Mouse (Mus musculus) limb, embryonic 11.5 days (tissue): ENCODE results near the gene Accs. TPM values are rescaled to one million over a fixed set of nuclear protein-coding genes. Genes with fewer than 3 reads are reported as not detected.

Source experiments
- ATAC-seq: fragments of 200-750 bp; cut with Nextera tagmentation; 2 replicates; pipeline ENCODE4 v1.8.0; 2017; ENCODE audit warnings: low read depth; ENCODE audit not compliant: insufficient number of reproducible peaks, low FRiP score, low TSS enrichment
- DNase-seq: peaks from one replicate; pipeline ENCODE4 v3.0.0-alpha.2; 2015; ENCODE audit warnings: low spot score
- H3K27ac ChIP-seq: fragments of 300-500 bp; sonication (generic); replicated peaks from 2 replicates; pipeline ENCODE4 v1.5.1; 2014; ENCODE audit warnings: low read depth, mild to moderate bottlenecking, low read length
- H3K27me3 ChIP-seq: fragments of 300-500 bp; sonication (generic); 2 replicates; pipeline ENCODE4 v1.6.1; 2014; ENCODE audit warnings: mild to moderate bottlenecking, low read length, mixed read lengths; ENCODE audit not compliant: control insufficient read depth, insufficient read depth
- H3K36me3 ChIP-seq: fragments of 300-500 bp; sonication (generic); 2 replicates; pipeline ENCODE4 v1.6.1; 2014; ENCODE audit warnings: mild to moderate bottlenecking, low read length, moderate library complexity, mixed read lengths; ENCODE audit not compliant: control insufficient read depth, insufficient read depth
- H3K4me1 ChIP-seq: fragments of 300-500 bp; sonication (generic); 2 replicates; pipeline ENCODE4 v1.6.1; 2014; ENCODE audit warnings: low read length, mixed read lengths; ENCODE audit not compliant: control insufficient read depth, insufficient read depth
- H3K4me2 ChIP-seq: fragments of 300-500 bp; sonication (generic); 2 replicates; pipeline ENCODE4 v1.6.1; 2014; ENCODE audit warnings: low read depth, mild to moderate bottlenecking, moderate library complexity; ENCODE audit not compliant: severe bottlenecking
- H3K4me3 ChIP-seq: fragments of 300-500 bp; sonication (generic); 2 replicates; pipeline ENCODE4 v1.5.1; 2014; ENCODE audit warnings: low read depth, low read length
- H3K9ac ChIP-seq: fragments of 300-500 bp; sonication (generic); 2 replicates; pipeline ENCODE4 v1.6.1; 2014; ENCODE audit warnings: mild to moderate bottlenecking, low read length
- H3K9me3 ChIP-seq: fragments of 300-500 bp; sonication (generic); 2 replicates; pipeline ENCODE4 v1.6.1; 2016; ENCODE audit warnings: low read length; ENCODE audit not compliant: control insufficient read depth
- WGBS: fragments of 180-500 bp; shearing (Covaris S2); extraction: QIAGEN DNeasy Blood & Tissue Kit; methylation state at CpG from one replicate; pipeline ENCODE4 v1.1.7; 2014; 5-methylcytosine and 5-hydroxymethylcytosine counted together
- polyA plus RNA-seq: library from polyadenylated mRNA; unstranded; fragments of >200 nt; fragmentation: Nextera tagmentation; extraction: Ambion mirVana; gene quantifications from 2 replicates; pipeline ENCODE4 v1.2.1, GENCODE M21; 2014

The Accs gene
- polyA plus RNA-seq = 9.0 and 10.4 TPM in 2 replicates

DNA sequence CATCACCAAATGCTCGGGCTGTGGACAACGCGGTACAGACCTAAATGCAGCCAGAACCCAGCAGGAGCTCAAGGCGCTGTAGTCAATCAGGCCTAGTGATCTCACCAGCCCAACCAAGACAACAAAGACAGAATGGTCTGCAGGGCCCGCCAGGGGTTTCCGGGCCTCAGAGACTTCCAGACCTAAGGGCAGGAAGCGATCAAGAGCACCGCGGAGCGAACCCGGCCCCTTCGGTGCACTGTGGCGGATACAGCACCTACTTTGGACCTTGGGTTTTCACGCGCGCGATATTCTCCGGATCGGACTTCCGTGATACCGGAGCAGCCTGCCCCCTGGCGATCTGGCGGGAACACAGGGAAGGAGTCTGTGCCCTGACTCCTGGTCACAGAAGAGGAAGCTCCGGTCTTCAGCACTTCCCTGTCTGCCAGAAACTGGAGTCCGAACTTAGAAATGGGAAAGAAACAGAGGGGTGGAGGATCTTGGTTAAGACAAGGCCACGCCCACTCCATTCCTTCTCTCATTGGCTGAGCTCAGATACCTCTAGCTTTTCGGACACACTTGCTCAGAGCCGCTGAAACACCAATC lies at the start of gene Accs:
Gene Accs, minus strand, starts transcription at position 439 of the 585 bp plus-strand sequence.
- under 1% methylated on average over 28 of the region's 28 CpGs for WGBS
- Histone ChIP-seq H3K4me2 (peak within 1 kb of the TSS; percentile 51), H3K27ac (peak within 1 kb of the TSS; percentile 16; the same call in 1 of the 2 replicates), H3K9ac (peak within 1 kb of the TSS; percentile 76), H3K9me3 (no peaks in the 10 kb centered on the region), H3K27me3 (no peaks in the 10 kb centered on the region), H3K4me3 (peak within 1 kb of the TSS; percentile 51), H3K36me3 (no peaks in the 10 kb centered on the region), H3K4me1 (peaks cover 9% of the 10 kb centered on the region)
- peak; percentile 65 for ATAC-seq
- peak; percentile 82 for DNase-seq

DNA sequence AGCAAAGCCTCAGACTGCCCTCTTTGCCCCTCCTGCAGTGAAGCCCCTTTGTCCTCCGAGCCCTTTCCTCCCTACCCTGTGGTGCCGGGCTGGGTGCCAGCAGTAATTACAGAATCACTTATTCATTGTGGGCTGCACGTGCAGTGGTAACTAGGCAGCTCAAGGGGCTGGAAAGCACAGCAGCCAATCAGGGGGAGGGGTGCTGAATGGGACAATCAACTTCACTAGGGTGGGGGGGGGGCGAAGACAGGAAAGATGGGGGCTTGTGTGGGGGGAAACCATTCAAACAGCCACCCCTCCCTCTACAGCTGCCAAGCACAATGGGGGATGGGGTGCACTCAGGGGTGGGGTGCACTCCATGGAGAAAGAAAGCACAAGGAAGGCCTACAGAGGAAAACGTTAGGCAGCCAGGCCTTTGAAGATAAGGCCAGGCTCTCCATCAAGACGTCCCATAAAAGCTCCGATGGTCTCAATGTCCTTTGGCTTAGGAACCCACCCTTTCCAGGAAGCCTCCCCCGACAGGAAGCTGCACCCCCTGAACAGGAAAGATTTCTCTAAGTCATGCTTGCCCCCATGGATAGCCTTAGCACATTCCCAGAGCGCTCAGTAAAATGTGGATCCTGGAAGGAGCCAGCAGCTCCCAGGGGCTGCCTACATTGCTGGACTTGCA lies 42.0 kb upstream of the Accs start:
- Histone ChIP-seq H3K4me2 (no peak overlapping the region), H3K9me3 (no peaks in the 10 kb centered on the region), H3K27ac (no peak overlapping the region), H3K9ac (no peak overlapping the region), H3K36me3 (no peaks in the 10 kb centered on the region), H3K4me1 (no peaks in the 10 kb centered on the region), H3K27me3 (no peaks in the 10 kb centered on the region), H3K4me3 (no peak overlapping the region)
- ATAC-seq (peak; percentile 76), DNase-seq (peak; percentile 57)
- 19% methylated on average over 9 of the region's 9 CpGs for WGBS

DNA sequence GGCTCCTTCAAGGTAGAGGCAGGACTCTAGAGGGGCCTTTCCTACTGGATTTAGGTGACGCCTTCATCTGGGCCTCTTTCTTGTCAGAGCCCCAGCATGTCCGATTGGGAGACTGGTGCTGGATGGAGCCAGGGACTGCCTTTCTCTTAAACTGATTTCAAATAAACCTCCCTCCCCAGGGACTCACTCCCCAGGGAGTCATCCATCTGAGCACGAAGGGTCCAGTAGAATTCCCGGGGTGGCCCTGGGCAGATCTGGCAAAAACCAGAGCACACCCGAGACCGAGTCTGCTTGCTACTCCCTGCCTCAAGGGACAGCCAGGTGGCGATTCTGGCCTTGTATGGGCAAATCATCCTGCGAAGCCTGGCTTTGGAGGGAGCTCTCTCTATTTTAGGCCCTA lies 40.4 kb upstream of the Accs start:
- no peak overlapping the region for H3K27ac ChIP-seq
- no peak overlapping the region for H3K9ac ChIP-seq
- no peak overlapping the region for H3K4me2 ChIP-seq
- H3K27me3 ChIP-seq = no peaks in the 10 kb centered on the region
- H3K9me3 ChIP-seq = no peaks in the 10 kb centered on the region
- 80% methylated on average over 8 of the region's 8 CpGs for WGBS
- no peak overlapping the region for H3K4me3 ChIP-seq
- no peak for ATAC-seq
- no peak for DNase-seq
- H3K36me3 ChIP-seq = no peaks in the 10 kb centered on the region
- no peaks in the 10 kb centered on the region for H3K4me1 ChIP-seq

DNA sequence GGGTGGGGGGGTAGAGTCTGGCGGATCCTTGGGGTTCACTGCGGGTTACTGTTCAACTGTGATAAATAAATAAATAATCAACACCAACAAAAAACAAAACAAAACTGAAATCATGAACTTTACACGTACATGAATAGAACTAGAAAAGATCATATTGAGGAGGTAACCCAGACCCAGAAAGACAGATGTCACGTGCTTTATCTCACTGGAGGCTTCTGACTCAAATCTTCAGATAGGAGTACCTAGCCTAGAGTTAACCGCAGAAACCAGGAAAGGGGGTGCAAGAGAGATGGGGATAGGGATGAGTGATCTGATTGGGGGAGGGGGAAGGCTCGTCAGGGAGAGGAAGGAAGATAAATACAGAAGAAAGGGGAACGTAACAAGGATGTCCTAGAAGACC lies 39.3 kb upstream of the Accs start:
- WGBS = 86% methylated on average over 7 of the region's 7 CpGs
- H3K4me3 ChIP-seq = no peak overlapping the region
- no peak overlapping the region for H3K27ac ChIP-seq
- DNase-seq (no peak), ATAC-seq (no peak)
- no peaks in the 10 kb centered on the region for H3K4me1 ChIP-seq
- H3K27me3 ChIP-seq = no peaks in the 10 kb centered on the region
- no peak overlapping the region for H3K9ac ChIP-seq
- no peak overlapping the region for H3K4me2 ChIP-seq
- H3K9me3 ChIP-seq = no peaks in the 10 kb centered on the region
- H3K36me3 ChIP-seq = no peaks in the 10 kb centered on the region

DNA sequence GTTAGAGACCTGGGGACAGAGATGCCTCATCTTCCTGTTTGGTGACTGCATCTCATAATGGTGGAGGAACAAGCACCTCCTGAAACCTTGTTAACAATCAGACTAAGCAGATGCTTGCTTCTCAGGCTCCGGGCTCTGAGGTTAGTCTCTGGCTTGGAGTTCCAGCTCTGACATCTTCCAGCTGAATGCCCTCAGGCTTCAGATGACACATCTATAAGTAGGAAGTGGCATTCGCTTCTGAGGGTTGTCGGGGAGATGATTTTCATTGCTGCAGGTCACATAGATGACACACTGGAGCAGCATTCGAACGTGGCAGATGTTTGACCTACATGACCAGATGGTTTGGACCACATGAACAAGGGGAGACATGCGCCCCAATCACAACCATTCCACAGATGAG lies 38.6 kb upstream of the Accs start:
- WGBS = 88% methylated on average over 6 of the region's 6 CpGs
- no peak overlapping the region for H3K4me2 ChIP-seq
- no peak overlapping the region for H3K27ac ChIP-seq
- H3K9ac ChIP-seq = no peak overlapping the region
- no peaks in the 10 kb centered on the region for H3K4me1 ChIP-seq
- H3K9me3 ChIP-seq = no peaks in the 10 kb centered on the region
- no peak overlapping the region for H3K4me3 ChIP-seq
- ATAC-seq = no peak
- no peaks in the 10 kb centered on the region for H3K36me3 ChIP-seq
- DNase-seq = no peak
- H3K27me3 ChIP-seq = no peaks in the 10 kb centered on the region

DNA sequence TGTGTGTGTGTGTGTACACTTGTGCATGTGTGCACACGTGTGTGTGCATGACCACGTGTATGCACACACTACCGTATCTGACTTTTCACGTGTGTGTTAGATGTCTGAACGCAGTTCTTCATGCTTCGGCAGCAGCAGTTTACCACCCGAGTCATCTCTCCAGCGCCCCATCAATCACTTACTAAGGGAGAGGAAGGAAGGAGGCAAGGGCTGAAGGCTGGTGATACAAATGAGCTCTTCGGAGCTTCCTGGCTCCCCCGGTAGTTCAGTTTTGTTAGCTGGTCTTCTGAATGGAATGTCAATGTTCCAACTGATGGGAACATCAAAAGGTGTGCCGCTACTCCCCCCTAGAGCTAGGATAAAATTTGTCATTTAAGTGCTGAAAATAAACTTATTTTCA lies 37.5 kb upstream of the Accs start:
- H3K36me3 ChIP-seq = no peaks in the 10 kb centered on the region
- H3K9ac ChIP-seq = no peak overlapping the region
- ATAC-seq (no peak), DNase-seq (no peak)
- no peaks in the 10 kb centered on the region for H3K27me3 ChIP-seq
- no peak overlapping the region for H3K4me3 ChIP-seq
- 65% methylated on average over 11 of the region's 11 CpGs for WGBS
- no peak overlapping the region for H3K4me2 ChIP-seq
- H3K4me1 ChIP-seq = no peaks in the 10 kb centered on the region
- H3K9me3 ChIP-seq = no peaks in the 10 kb centered on the region
- H3K27ac ChIP-seq = no peak overlapping the region

DNA sequence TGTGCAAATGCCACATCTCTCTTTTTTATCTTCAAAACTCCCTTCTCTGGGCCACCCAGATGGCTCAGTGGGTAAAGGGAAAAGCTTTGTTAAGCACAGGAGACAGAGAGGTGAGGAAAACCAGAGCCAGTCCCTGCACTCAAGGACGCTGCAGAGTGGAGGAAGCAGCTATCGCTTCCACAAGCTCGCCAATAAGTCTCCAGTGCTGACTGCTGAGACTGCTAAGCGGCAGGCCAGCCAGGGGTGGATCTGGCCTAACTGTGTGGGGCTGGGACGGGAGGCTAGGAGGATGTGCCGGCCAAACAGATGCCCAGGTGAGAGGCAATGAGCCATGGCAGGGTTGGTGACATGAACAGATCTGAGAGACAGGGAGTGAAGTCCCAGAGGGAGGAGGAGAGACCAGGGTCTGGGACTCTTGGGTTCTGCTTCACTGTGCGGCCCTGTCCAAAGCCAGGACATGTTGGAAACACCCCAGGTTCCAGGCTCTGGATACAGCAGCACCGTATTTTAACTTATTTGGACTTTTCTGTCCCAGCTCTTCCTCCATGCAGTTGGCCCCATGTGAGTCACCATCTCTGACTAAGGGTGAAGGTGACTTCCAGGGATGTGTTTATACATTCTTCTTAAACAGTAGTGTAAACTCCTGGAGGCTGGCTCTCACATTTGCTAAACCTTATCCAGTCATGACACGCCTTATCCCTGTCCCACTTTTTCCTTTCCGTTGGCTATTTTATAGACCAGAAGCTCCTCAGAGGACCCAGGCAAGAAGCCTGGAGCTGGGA lies 36.5 kb upstream of the Accs start:
- H3K4me2 ChIP-seq = no peak overlapping the region
- no peak for DNase-seq
- H3K4me1 ChIP-seq = no peaks in the 10 kb centered on the region
- WGBS = 47% methylated on average over 10 of the region's 10 CpGs
- no peak for ATAC-seq
- no peak overlapping the region for H3K4me3 ChIP-seq
- no peaks in the 10 kb centered on the region for H3K36me3 ChIP-seq
- H3K27me3 ChIP-seq = no peaks in the 10 kb centered on the region
- no peaks in the 10 kb centered on the region for H3K9me3 ChIP-seq
- no peak overlapping the region for H3K9ac ChIP-seq
- H3K27ac ChIP-seq = no peak overlapping the region

DNA sequence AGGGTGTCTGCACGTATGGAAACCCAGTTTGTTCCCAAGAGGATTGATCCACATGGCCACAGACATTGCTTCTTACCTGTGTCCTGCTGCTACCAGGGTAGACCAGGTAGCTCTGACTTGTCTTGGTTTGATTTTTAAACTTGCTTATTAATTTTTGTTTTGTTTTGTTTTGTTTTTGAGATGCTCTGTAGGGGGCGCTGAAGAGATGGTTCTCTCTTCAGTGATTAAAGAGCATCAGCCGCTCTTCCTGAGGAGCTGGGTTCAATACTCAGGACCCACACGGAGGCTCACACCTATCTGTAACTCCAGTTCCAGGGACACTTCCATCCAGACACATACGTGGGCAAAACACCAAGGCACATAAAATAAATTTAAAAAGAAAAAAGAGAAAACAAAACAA lies 33.3 kb upstream of the Accs start:
- Histone ChIP-seq H3K9ac (no peak overlapping the region), H3K36me3 (no peaks in the 10 kb centered on the region), H3K4me3 (no peak overlapping the region), H3K27me3 (no peaks in the 10 kb centered on the region), H3K4me2 (no peak overlapping the region), H3K4me1 (no peaks in the 10 kb centered on the region), H3K9me3 (no peaks in the 10 kb centered on the region), H3K27ac (no peak overlapping the region)
- 60% methylated on average over 5 of the region's 5 CpGs for WGBS
- no peak for ATAC-seq
- DNase-seq = no peak
